Mouse (Mus musculus) midbrain, embryonic 14.5 days (tissue): ENCODE results near the gene Pdzd2. TPM values are rescaled to one million over a fixed set of nuclear protein-coding genes. Genes with fewer than 3 reads are reported as not detected.

ENCODE experiments used
- ATAC-seq: fragments of 200-750 bp; cut with Nextera tagmentation; 2 replicates; pipeline ENCODE4 v1.8.0; 2017; ENCODE audit warnings: moderate number of reproducible peaks, moderate library complexity; ENCODE audit not compliant: low FRiP score, low TSS enrichment
- DNase-seq: peaks from one replicate; pipeline ENCODE4 v3.0.0-alpha.2; 2015
- H3K27ac ChIP-seq: fragments of 300-500 bp; sonication (generic); replicated peaks from 2 replicates; pipeline ENCODE4 v1.5.1; 2014; ENCODE audit warnings: mild to moderate bottlenecking, low read depth, low read length, moderate library complexity
- H3K27me3 ChIP-seq: fragments of 300-500 bp; sonication (generic); 2 replicates; pipeline ENCODE4 v1.6.1; 2014; ENCODE audit warnings: low read length, control low read depth, mixed read lengths; ENCODE audit not compliant: control insufficient read depth, insufficient read depth
- H3K36me3 ChIP-seq: fragments of 300-500 bp; sonication (generic); 2 replicates; pipeline ENCODE4 v1.6.1; 2014; ENCODE audit warnings: low read length, control low read depth; ENCODE audit not compliant: control insufficient read depth, insufficient read depth
- H3K4me1 ChIP-seq: fragments of 300-500 bp; sonication (generic); 2 replicates; pipeline ENCODE4 v1.6.1; 2014; ENCODE audit warnings: mild to moderate bottlenecking, antibody characterized with exemption, low read length, control low read depth; ENCODE audit not compliant: control insufficient read depth, insufficient read depth
- H3K4me2 ChIP-seq: fragments of 300-500 bp; sonication (generic); 2 replicates; pipeline ENCODE4 v1.6.1; 2014; ENCODE audit warnings: mild to moderate bottlenecking, low read length, moderate library complexity
- H3K4me3 ChIP-seq: fragments of 300-500 bp; sonication (generic); replicated peaks from 2 replicates; pipeline ENCODE4 v1.5.1; 2014; ENCODE audit warnings: low read depth, low read length
- H3K9ac ChIP-seq: fragments of 300-500 bp; sonication (generic); replicated peaks from 2 replicates; pipeline ENCODE4 v1.6.1; 2014; ENCODE audit warnings: mild to moderate bottlenecking, low read length, moderate library complexity
- H3K9me3 ChIP-seq: fragments of 300-500 bp; sonication (generic); 2 replicates; pipeline ENCODE4 v1.6.1; 2016; ENCODE audit warnings: low read length, control low read depth, mixed read lengths; ENCODE audit not compliant: control insufficient read depth
- WGBS: fragments of 180-500 bp; shearing (Covaris S2); extraction: QIAGEN DNeasy Blood & Tissue Kit; methylation state at CpG from one replicate; pipeline ENCODE4 v1.1.7; 2014; 5-methylcytosine and 5-hydroxymethylcytosine counted together
- polyA plus RNA-seq: library from polyadenylated mRNA; unstranded; fragments of >200 nt; fragmentation: Nextera tagmentation; extraction: Ambion mirVana; gene quantifications from 2 replicates; pipeline ENCODE4 v1.2.1, GENCODE M21; 2014

Gene Pdzd2
- polyA plus RNA-seq, 1 experiment from 2014 or later: 11.2 TPM

DNA sequence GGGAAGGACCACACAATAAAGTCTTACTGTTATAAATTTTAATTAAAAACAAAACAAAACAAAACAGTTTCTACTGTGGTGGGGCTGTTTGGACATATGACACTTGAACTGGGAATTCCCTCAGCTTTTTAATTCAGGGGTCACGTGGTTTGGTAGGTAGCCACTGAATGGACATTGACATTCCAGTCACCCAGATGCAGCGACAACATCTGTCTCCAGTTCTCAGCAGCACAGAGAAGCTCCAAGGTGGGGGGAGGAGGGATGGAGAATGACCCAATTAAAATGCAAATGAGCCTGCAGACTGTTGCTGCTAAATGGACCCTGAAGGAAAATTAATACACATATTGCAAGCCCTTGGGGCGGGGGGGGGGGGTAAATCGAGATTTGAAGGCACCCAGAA is 233.6 kb downstream of the Pdzd2 start:
- ATAC-seq: peak; percentile 31; the same call in 1 of the 2 replicates
- Histone ChIP-seq H3K4me1 (peaks cover 28% of the 10 kb centered on the region), H3K36me3 (no peaks in the 10 kb centered on the region), H3K27me3 (no peaks in the 10 kb centered on the region), H3K9ac (no peak overlapping the region), H3K4me2 (peak overlapping the region; percentile 18; the same call in 1 of the 2 replicates), H3K27ac (peak overlapping the region; percentile 6; the same call in 1 of the 2 replicates), H3K9me3 (no peaks in the 10 kb centered on the region), H3K4me3 (no peak overlapping the region)
- DNase-seq: peak; percentile 61
- 14% methylated on average over 4 of the region's 4 CpGs for WGBS

DNA sequence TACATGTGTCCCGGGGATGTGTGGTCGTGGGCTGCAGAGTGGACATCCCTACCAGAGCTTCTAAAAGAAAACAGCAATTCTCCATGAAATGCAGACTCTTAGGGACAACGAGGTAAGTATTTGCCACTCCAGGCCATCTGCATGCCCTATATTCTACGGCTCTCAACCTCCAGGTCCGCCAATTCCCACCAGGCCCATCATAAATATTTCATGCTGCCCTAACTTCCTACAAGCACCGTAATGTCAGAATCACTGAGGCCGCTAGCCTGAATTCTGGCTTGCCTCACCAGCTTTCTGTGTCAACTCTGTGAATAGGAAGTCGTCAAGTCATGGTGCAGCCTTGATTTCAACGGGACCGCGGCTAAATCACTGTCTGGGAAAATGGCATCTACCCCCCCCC is 234.2 kb downstream of the Pdzd2 start:
- DNase-seq (peak; percentile 50), ATAC-seq (no peak)
- H3K36me3 ChIP-seq: no peaks in the 10 kb centered on the region
- H3K4me1 ChIP-seq: peaks cover 31% of the 10 kb centered on the region
- H3K4me2 ChIP-seq: 0 out of 2 replicates have a peak overlapping the region, but pooled peaks have one; percentile 6
- 33% methylated on average over 11 of the region's 11 CpGs for WGBS
- no peak overlapping the region for H3K4me3 ChIP-seq
- no peaks in the 10 kb centered on the region for H3K9me3 ChIP-seq
- no peaks in the 10 kb centered on the region for H3K27me3 ChIP-seq
- no peak overlapping the region for H3K27ac ChIP-seq
- no peak overlapping the region for H3K9ac ChIP-seq

DNA sequence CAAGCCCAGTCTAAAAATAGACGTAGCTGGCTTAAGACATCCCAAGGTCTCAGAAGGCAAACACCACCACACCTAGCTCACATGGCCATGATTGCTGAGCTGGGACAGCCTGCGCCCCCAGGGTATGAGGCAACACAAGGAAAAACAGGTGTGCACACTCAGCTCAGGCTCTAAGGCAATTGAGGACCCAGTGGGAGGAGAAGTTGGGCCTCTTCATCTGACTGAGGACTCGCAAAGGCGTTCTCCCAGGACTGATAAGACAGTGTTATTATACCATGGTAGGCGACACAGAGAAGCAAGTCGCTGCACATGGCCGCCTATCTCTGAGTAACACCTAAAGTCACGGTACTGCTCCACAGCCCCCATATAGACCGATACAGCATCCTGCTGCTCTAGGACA is 235.8 kb downstream of the Pdzd2 start:
- no peak overlapping the region for H3K4me2 ChIP-seq
- no peaks in the 10 kb centered on the region for H3K27me3 ChIP-seq
- no peak overlapping the region for H3K9ac ChIP-seq
- no peak overlapping the region for H3K27ac ChIP-seq
- no peaks in the 10 kb centered on the region for H3K36me3 ChIP-seq
- ATAC-seq (no peak), DNase-seq (no peak)
- no peak overlapping the region for H3K4me3 ChIP-seq
- 95% methylated on average over 9 of the region's 9 CpGs for WGBS
- peaks cover 35% of the 10 kb centered on the region for H3K4me1 ChIP-seq
- H3K9me3 ChIP-seq: no peaks in the 10 kb centered on the region

DNA sequence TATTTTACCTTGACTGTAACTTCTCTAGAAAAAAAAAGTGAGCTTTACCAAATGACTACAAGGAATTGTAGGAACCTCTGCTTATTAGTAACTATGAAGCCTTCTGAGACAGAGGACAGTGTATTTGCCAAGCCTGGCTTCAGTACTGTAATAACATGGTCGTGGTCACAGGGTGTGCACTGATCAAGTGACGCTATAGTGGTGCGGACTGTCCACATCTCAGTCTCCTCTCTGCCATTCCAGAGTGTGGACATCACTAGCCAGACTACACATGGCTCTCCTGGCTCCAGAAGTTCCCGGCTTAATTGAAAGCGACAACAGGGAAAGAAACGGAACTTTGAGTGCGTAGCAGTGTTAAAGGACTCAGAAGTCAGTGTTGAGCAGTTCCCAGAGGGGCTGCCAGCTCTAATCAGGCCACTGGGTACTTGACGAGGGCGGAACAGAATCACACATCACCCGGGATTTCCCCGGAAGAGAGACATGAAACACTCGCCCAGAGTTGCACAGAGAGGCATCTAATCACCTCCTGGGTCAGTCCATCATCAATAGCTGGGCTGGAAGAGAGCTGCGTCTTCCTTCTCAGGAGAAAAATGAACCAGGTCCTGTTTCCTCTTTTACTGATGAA is 237.7 kb downstream of the Pdzd2 start:
- Histone ChIP-seq H3K4me3 (no peak overlapping the region), H3K4me2 (no peak overlapping the region), H3K9ac (no peak overlapping the region), H3K27ac (no peak overlapping the region), H3K9me3 (no peaks in the 10 kb centered on the region), H3K27me3 (no peaks in the 10 kb centered on the region), H3K36me3 (no peaks in the 10 kb centered on the region), H3K4me1 (peaks cover 32% of the 10 kb centered on the region)
- DNase-seq (peak; percentile 53), ATAC-seq (no peak; the same call in 1 of the 2 replicates)
- 29% methylated on average over 13 of the region's 13 CpGs for WGBS

DNA sequence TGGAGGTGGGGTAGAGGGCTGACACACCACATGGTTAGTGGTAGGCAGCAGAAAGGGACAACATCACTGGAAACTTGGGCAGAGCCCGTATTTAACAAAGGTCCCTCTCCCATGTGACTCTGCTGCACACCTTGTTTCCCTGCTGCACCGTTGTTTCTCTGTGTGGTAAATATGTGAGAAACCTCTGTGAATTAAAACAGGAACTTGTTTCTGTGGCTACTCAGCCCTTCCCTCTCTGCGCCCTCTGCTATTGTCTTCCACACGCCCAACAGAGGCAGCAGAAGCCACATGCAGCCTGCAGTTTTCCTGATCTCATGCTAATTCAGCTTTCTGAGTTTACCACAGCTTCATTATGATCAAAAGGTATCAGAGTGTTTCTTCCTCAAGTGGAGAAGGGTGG is 239.1 kb downstream of the Pdzd2 start:
- Histone ChIP-seq H3K4me2 (no peak overlapping the region), H3K27ac (no peak overlapping the region), H3K27me3 (no peaks in the 10 kb centered on the region), H3K9me3 (no peaks in the 10 kb centered on the region), H3K36me3 (no peaks in the 10 kb centered on the region), H3K4me3 (no peak overlapping the region), H3K9ac (no peak overlapping the region), H3K4me1 (peaks cover 21% of the 10 kb centered on the region)
- ATAC-seq: no peak
- 60% methylated on average over 4 of the region's 4 CpGs for WGBS
- no peak for DNase-seq

DNA sequence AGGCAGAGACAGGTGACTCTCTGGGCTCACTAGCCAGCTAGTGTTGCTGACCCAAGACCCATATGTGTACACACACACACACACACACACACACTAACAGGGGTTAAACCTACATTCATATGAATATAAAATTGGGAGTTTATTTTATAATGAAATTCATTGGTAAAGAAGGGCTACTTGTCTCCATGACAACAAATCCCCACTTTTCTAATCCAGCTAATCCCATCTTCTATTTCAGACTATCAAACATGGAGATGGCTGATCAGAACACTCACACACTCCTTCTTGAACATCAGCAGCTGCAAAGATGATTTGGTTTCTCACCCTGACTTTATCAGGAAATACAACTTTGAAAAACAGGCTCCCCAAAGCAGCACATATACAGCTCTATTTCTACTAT is 245.6 kb downstream of the Pdzd2 start:
- no peak overlapping the region for H3K4me2 ChIP-seq
- no peaks in the 10 kb centered on the region for H3K27me3 ChIP-seq
- DNase-seq (peak; percentile 51), ATAC-seq (no peak)
- peaks cover 8% of the 10 kb centered on the region; the same call in 1 of the 2 replicates for H3K4me1 ChIP-seq
- H3K9ac ChIP-seq: no peak overlapping the region
- no peak overlapping the region for H3K4me3 ChIP-seq
- no peaks in the 10 kb centered on the region for H3K36me3 ChIP-seq
- H3K9me3 ChIP-seq: no peaks in the 10 kb centered on the region
- no peak overlapping the region for H3K27ac ChIP-seq

DNA sequence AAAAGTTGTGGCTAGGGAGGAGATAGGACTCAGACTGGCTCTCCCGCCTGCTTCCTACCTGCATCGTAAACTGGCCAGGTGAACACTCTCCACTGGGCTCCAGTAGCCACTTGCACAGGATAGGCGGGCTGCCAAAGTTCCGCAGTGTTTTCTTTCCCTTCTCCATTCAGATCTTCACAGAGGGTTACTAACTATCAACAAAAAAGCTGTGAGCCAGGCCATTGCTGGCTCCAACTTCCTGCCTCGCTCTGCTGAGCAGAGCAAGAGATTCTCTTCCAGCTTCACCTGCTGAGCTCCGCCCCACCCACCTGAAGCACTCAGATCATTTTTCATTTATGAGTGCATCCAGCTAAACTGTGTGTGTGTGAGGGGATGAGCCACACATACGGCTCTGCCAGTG is 246.5 kb downstream of the Pdzd2 start:
- Histone ChIP-seq H3K4me2 (no peak overlapping the region), H3K9me3 (no peaks in the 10 kb centered on the region), H3K27ac (no peak overlapping the region), H3K36me3 (no peaks in the 10 kb centered on the region), H3K4me1 (peaks cover 8% of the 10 kb centered on the region; the same call in 1 of the 2 replicates), H3K4me3 (no peak overlapping the region), H3K27me3 (no peaks in the 10 kb centered on the region), H3K9ac (no peak overlapping the region)
- 64% methylated on average over 7 of the region's 7 CpGs for WGBS
- DNase-seq (no peak), ATAC-seq (no peak)

DNA sequence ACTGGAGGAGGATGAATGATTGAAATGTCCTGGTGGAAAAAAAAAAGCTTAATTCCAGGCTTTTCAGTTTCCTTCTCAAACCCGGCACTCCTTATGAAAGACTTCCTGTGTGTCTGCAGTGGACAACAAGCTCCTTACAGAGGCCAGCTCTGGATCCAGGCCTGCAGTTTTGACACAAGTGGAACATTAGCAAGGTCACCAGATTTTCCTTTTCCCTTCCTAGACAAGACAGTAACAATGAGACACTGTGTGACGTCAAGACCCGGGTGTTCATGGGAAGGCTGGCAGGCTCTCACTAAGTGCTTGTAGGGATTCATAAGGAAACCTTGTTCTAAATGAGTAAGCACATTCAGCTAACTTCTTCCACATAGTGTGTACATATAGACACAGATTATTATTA is 248.8 kb downstream of the Pdzd2 start:
- Histone ChIP-seq H3K27me3 (no peaks in the 10 kb centered on the region), H3K36me3 (no peaks in the 10 kb centered on the region), H3K4me1 (peaks cover 8% of the 10 kb centered on the region; the same call in 1 of the 2 replicates), H3K27ac (no peak overlapping the region), H3K4me2 (no peak overlapping the region), H3K9ac (no peak overlapping the region), H3K4me3 (no peak overlapping the region), H3K9me3 (no peaks in the 10 kb centered on the region)
- WGBS: 34% methylated on average over 3 of the region's 3 CpGs
- DNase-seq (peak; percentile 59), ATAC-seq (no peak)

DNA sequence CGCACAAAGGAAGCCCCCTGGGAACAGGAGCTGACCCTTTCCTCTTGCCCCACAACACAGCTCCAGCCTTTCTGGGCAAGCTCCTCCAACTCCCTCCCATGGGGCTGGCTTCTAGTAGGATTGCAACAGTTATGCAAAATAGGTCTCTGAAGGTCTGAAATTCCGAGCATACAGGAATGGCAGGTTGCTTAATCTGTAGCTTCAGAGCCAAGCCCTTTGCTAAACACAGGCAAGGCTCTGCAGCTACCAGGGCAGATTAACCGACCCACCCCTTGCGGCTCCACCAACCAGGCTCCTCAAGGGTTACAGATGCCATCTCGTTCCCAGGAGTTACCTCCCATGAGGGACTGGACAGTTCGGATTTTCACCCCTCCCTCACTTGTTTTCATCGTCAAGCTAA is 249.2 kb downstream of the Pdzd2 start:
- peak; percentile 58 for ATAC-seq
- Histone ChIP-seq H3K4me3 (no peak overlapping the region), H3K4me1 (peaks cover 8% of the 10 kb centered on the region; the same call in 1 of the 2 replicates), H3K9me3 (no peaks in the 10 kb centered on the region), H3K36me3 (no peaks in the 10 kb centered on the region), H3K27me3 (no peaks in the 10 kb centered on the region), H3K4me2 (no peak overlapping the region), H3K27ac (no peak overlapping the region), H3K9ac (no peak overlapping the region)
- 5% methylated on average over 7 of the region's 7 CpGs for WGBS
- peak; percentile 50 for DNase-seq
